Mouse (Mus musculus): ENCODE measurements at regions not wholly inside any gene's neighbourhood (a gene's known extent, or its start where the extent isn't known, plus 50 kb on each side); places are given as distances from the start of the nearest gene placed in this dataset.
A peak's percentile ranks its signal among the peaks of the same experiment; 100 is the strongest.

DNA sequence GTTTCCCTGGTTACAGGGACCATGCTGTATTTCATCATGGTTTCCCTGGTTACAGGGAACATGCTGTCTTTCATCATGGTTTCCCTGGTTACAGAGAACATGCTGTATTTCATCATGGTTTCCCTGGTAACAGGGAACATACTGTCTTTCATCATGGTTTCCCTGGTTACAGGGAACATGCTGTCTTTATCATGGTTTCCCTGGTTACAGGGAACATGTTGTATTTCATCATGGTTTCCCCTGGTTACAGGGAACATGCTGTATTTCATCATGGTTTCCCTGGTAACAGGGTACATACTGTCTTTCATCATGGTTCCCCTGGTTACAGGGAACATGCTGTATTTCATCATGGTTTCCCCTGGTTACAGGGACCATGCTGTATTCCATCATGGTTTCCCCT lies 1579.5 kb downstream of the 4930444P10Rik start:
- DNase-seq = no peak

DNA sequence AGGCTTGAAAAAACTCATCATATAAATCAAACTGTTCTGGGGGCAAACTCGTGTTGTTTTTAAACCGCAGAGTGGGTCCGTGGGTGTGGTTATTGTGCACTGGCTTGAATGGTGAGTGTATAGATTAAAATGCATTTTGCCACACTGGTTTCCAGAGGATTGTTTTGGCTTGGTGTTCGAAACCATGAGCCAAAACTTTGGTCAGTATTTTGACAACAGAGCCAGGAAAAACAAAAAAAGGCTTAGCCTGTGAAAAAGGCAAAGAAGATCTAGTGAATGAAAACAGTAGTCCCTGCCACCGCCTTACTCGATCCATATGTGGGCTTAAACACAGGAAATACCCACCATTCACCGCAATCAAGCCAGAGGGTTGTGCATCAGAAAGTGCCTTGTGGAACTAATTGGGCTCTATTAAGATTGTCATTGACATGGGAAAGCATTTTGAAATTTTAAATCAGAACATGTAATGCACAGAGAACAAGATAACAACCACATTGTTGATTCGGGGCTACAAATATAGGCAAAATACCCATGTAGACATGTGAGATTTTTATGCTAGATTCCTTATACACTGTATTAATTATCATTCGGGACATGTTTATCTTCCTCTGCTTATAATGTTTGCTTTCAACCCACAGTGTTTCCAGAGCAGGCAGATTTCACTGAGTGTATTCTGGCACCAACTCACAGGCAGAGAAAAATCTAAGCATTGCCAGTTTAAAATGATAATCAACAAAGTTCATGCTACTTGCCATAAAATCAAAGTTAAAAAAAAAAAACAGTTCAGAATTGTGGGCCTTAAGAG lies 1580.4 kb downstream of the 4930444P10Rik start:
- no peak for DNase-seq

DNA sequence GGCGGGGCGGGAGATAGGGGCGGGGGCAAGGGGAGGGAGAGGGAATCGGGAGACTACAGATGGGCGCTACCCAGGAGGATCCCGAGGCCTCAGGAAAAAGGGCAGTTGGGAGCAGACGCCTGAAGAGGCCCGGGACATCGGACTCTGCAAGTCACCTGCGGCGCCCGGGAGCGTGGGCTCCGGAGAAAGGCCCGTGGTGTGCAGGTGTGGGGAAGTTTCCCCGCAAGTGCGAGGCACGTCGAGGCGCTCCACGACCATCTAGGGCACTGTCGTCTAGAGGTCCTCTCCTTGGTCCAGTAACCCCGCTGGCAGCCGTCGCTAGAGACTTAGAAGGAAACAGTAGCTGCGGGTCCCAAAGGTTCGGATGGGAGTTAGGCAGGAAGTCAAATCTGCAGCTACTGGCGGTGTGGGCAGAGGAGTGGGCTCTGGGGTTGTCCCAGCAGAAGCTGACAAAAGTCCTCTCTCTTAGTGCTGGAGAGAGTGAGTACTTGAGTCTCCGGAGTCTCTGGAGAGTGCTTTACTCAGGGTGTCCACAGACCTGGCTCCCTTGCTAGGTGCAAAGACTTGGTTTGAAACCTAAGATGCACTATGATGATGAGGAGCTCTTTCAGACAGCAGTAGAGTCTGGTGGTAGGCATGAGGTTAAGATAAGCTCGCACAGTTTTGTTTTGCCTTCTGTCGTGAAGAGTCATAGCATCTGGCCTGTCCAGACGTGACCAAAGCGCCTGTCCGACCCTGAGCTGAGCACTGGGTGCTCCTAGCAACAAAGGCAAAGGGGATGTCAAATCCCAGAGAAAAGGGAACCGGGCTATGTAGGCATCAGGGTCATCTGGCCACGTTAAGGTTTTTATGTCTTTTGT lies 1586.1 kb downstream of the 4930444P10Rik start:
- no peak for DNase-seq

DNA sequence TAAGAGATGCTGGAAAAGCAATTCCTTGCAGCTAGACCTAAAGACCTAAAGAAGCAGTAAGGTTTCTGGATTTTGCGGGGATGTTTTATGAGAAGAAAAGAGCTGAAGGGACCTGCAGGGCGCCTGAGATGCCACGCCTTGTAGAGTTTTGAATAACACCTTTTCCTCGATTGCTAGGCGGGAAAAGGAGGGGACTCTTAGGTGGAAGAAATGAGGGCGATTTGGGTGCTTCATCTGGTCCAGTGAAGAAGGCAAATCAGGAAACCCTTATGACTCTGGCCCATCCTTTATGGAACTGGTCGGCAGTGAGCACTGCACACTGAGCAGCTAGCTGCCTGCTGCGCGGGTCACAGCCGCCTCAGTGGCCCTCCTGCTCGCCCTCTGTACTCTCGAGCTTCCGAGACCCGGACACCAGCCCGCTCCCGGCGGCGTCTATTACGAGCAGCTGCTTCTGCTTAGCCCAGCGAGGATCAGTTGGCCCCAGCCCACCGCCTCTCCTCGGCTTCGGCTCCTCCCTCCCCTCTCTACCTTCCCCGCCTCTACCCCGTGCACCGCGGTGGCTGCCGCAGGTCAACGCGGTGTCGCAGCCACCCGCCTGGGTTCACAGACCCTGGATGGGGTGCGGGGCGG lies 1586.8 kb downstream of the 4930444P10Rik start:
- DNase-seq = peak; percentile 20

DNA sequence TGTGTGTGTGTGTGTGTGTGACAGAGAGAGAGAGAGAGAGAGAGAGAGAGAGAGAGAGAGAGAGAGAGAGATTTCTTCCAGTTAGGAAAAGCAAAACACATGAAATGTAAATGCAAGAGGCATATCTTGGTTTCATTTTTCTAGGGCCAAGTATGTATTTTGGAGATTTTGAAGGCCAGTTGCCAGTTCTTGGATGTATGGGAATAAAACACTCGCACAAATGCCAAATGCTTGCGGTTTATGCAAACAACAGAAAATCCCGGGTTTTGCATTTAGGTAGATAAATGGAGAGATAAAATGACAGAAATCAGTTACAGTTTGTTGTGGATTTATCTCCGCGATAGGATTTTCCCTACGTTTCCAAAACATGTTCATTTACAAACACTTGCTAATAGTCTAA lies 1587.4 kb downstream of the 4930444P10Rik start:
- no peak for DNase-seq

DNA sequence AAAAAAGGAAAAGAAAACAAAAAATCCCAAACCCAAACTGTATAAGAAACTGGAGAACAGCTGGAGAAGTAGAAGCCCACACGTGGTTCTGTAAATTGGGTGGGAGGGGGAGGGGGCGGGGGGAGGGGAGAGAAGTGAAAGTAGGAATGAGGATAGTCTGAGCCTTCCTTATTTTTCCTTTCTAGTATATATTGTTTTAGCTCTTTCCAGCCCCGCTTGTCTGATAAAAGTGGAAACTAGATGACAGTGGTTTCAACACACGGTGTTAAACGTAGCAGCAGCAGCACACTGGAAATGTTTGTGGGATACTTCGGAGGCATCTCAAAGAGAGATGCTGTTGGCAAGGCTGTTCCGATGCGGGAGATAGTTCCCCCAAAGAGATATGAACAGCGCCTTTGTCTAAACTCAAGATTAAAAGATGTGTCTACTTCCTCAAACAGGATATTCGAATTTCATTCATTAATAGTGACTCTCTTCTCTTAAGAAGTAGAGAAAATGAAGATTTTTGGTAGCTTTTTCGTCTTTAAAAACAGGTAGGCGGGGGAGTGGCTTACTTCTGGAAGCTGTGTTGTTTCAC lies 1588.3 kb downstream of the 4930444P10Rik start:
- DNase-seq = no peak

DNA sequence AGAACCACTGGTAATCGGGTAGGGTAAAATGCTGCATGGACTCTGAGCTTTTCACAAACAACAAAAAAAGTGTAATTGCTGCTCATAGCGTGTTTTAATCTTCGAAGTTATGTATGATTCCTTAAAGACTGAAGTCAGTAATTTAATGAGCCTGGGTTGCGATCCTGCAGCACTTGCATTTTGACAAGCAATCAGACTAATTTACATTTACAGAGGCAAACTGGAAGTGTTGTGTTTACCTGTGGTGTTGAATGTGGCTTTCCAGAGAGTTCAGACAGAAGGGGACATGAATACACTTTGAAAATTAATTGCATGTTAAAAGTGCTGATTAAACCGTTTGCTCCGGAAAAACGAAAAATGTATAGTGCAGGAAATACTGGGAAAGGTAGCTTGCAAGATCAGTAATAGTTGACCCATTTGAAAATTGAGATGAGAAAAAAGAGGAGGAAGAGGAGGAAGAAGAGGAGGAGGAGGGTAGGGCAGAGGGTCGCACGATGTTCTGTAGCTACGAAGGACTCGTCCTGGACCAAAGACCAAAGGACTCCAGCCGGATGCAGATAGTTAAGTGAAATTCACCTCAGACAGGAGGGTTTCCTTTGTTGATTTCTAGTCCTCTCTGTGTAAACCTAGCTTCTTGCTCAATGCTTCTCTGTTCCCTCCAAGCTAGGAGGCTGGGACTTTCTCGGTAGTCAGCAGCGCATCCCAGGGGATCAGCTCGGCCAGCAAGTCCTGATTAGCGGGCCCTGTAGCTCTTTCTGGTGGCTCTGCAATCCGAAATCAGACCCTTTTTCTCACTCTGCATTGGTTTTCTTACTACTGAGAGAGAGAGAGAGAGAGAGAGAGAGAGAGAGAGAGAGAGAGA lies 1589.0 kb downstream of the 4930444P10Rik start:
- no peak for DNase-seq

DNA sequence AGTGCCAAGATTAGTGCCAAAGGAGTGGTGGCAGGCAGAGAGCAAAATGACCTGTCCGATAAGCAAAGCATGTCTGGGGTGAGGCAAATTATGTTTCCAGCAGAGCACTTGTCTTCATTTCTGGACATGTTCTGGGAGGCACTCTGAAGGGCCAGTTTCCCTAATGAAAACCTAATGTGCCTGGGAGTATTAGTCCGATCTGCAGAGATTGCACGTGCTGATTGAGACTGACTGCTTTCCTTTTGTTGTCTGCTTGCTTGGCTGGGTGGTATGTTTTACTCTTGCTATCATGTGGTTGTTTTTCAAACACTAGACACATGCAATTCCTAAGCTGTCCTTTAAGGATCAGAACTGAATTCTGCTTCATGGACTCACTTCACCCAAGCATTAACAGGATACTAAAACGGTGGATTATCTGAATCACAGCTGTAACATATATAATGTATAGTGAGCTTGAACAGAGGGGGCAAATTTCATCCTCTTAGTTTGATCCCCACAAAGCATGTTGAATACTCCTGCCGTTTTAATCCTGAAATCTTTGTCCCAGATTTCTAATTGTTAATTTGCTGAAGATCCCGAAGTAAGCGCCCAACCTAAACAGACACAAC lies 1589.8 kb downstream of the 4930444P10Rik start:
- DNase-seq = no peak

DNA sequence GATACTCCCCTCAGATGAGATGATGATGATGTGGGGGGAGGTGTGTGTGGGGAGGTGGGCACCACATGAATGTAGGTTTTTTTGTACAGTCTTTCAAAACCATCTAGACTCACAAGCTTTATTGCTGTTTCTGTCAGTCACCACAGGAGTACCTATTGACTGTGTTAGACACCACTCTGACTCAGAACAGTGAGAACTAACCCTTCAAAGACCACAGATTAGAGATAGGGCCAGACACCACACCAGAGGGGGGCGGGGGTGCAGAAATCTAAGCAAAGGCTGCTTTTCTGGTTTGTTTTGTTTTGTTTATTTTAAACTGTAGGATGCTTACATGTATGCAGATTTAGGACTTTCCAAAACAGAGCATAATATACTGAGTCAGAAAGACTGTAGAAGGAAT lies 1594.0 kb downstream of the 4930444P10Rik start:
- DNase-seq = no peak

DNA sequence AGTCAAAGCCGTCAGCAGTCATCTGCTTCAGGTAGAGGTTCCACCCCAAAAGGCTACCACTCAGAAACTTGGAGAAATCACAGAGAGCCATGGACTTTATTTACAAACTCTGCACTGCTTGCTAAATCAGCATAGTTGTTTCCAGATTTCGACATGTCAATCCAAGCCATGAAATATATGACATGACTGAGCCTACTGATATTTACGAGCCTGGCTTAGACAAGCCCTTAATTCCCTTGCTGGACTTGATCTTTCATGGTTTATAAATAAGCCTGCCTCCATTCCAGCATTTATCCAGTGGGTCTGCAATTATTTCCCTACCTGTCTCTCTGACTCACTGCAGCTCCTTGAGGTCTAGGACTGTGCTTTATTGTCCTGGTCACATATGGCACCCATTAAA lies 1603.1 kb downstream of the 4930444P10Rik start:
- DNase-seq = no peak

DNA sequence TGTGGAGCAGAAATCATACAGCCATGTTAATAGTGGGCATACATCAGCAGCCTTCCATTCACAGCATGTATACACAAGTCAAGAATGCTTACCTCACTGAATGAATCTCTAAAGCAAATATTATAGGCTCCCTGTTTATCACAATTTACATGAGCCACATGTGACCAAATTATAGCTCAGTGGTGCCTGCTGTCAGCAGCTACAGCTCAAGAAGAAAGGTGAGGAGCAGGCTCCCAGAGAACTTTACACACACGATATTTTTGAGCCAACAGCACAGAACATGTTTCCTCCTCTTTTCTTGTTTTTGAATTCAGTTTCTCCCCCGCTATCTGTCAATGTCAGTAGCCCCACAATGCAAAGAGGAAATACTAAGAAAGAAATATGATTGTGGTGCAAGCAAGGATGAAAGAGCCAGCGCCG lies 1605.4 kb downstream of the 4930444P10Rik start:
- no peak for DNase-seq

DNA sequence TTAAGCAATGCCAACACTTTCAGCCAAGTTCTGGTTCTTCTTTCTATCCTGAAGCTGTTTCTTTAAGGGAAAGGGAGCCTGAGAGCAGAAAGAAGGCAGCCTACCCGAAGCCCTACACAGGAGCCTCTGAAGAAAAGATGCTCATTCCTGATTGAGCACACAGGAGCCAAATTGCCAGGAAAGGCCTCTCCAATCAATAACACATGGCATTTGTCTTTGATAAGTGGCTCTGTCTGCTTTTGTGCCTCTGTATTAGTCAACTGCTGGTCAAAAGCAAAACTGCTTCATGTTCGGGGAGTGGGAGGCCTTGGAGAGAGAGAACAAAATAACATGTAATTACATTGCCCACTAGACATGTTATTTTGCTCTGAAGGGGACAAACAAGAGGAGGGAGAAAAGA lies 1607.4 kb downstream of the 4930444P10Rik start:
- DNase-seq = no peak

DNA sequence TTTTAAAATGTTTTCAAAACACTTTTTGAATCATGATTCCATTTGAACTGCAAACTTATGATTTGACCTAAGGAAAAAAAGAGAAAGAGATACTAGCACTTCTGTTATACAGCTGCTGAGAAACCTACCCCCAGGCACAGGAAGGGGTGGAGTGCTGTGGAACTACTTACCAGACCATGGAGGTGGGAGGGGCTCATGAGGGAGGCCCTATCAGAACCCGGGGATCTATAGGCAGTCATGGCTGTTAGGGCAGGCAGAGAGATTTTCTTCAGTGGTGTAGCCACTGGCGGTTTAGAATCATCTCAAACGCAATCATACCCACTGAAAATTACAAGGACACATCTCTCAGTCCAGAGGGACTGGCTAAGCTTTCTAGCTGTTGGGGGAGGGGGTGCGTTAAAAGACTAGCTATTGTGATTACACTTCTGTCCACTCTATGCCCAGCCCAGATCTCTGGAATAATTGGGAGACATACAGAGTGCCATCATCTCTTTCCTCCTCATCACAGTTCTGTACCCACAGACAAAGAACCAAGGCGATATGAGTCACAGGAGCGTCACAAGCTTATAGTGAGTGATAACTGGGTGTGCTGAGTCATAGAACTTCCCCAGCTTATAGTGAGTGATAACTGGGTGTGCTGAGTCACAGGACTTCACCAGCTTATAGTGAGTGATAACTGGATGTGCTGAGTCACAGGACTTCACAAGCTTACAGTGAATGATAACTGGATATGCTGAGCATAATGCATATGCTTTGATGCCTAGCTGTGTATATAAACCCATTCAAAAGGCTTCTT lies 1608.8 kb downstream of the 4930444P10Rik start:
- no peak for DNase-seq

DNA sequence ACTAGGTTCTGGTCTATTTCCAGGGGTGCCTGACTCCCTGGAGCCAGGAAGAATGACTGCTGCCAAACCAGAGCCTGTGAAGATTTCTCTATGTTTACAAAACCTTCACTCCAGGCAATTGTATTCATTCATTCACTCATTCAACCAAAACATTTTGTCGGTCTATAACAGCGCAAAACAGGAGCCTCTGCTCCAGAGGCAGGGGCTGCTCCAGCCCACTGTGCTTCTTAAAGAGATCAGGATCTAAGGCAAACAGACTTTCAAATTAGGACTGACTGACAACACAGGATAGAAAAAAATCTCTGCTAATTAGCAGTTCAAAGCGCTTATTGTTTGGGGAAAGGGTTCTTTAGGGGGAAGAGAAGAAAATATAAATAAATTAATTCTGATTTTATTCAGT lies 1620.8 kb downstream of the 4930444P10Rik start:
- no peak for DNase-seq

DNA sequence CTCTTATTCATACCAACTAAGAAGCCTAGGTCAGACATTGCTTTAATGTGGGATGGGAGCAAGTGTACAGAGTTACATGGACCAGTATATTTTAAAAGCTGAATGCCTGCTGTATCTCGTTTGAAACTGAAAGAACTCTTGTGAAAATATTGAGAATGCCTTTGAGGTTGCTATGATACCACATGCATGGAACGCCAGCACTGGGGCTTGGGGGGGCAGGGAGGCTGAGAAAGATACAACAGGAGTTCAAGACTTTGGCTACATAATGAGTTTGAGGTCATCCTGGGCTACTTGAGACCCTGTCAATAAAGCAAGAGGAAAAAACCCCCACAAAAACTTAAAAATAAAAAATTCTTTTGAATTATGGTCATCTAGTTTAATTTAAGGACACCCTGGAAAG lies 1621.6 kb downstream of the 4930444P10Rik start:
- DNase-seq = no peak

DNA sequence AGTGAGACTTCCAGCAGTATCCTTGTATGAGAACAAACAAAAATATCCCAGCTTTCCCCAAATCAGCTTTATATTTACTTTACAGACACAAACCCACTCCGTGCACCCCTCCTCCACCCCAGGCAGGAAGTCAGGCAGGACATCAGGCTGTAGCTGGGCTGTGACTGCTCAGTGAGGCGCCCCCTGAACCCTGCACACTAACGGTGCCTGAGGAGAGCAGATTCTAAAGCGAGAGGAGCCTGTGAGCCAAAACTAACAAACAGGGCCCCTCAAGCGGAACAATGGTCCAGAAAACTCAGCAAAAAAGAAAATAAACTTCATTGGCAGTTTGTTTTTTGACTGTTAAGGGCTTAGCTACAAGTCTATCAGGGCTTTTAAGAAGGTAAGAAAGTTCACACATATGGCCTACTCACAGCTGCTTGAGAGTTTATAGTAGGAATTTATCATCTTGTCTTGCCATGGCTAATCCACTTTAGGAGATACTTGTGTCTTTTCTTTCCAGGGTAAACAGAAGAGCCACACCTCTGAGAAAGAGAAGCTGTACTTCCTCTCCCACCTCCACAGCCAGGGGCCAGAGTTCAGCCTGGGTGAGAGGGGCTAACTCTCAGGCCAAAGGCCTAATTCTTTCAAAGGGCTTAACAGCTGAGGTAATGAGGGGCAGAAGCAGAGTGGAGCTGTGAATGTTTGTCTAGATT lies 1628.2 kb downstream of the 4930444P10Rik start:
- no peak for DNase-seq

DNA sequence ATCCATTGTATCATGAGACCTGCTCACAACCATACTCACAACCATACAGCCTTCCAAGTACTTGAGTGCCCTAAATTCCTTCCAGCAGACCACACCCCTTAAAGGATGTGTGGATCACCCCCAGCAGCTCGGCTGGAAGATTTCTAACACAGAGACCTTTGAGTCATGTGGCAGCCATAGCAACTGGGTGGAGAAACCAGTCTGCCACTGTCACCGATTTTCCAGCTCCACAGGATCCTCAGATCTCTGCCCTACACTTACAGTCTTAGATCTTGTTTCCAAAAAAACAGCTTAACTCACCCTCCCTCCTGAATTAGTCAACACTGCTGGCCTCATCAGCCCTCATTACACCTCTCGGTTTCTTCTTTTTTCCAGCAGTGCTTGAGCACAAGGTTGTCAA lies 1630.6 kb downstream of the 4930444P10Rik start:
- no peak for DNase-seq

DNA sequence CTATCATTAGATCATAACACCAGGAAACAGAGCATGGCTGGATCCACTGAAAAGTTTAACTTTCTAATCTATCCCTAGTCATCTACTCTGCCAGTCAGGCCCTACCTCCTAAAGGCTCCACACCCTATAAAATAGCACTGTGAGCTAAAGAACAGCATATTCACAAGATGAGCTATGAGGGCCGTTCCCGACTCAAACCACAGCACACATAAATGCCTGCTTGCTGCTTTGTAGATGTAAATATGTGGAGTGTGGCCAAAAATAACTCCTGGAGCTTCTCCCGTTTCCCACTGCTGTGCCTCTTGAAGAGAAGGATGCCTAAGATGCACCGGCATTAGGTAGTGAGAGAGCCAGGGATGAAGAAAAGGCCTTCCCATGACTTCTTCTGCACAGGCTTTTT lies 1632.3 kb downstream of the 4930444P10Rik start:
- no peak for DNase-seq

DNA sequence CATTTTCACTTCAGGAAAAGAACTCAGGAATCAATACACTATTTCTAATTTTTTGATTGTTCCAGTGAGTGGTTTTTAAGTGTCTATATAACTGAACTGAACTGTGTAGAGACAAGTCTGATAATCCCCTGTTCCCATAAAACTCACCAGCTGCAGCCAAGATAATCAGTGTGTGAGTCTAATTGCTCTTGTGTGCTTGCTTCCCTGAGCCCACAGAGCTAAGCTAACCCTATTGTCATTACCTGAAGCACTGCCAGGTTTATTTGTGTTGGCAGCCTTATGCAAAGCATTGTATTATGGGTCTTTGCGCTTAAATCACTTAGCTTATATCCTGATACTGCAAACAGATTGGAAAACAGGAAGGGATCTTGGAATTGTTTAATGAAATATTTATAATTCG lies 1663.8 kb downstream of the 4930444P10Rik start:
- no peak for DNase-seq

DNA sequence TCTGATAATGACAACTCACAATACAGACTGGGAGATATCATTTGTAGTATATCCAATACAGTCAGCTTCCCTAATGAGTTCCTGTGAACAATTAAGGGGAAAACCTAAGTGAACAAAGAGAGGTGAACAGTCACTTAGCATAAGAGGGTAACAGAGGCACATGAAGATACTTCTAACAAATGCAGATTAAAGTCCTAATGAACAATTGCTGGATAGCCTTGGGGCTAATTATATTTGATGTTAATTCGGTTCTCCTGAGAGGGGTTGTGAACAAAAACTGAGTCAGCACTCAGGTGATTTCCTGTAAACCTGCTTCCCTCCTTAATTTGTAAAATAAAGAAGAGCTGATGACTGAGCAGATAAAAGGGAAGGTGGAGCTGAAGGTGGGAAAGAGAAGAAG lies 1672.1 kb downstream of the 4930444P10Rik start:
- no peak for DNase-seq
